Mouse (Mus musculus) activated CD4-positive, CD25-positive, alpha-beta regulatory T cell, adult 4 months (primary cell): ENCODE measurements around the gene Lsg1. TPM values are rescaled to one million over a fixed set of nuclear protein-coding genes. Genes with fewer than 3 reads are reported as not detected.

ENCODE experiments used
- ATAC-seq: one replicate; pipeline ENCODE4 v1.8.0; 2017
- polyA plus RNA-seq, 2 experiments: library from polyadenylated mRNA; unstranded; fragments of 100-300 nt; shearing (Covaris generic); gene quantifications; one replicate each; pipeline ENCODE4 v1.2.1; 2017

The Lsg1 gene
- polyA plus RNA-seq, 2 experiments from 2014 or later: 54.3 to 65.2 TPM

DNA sequence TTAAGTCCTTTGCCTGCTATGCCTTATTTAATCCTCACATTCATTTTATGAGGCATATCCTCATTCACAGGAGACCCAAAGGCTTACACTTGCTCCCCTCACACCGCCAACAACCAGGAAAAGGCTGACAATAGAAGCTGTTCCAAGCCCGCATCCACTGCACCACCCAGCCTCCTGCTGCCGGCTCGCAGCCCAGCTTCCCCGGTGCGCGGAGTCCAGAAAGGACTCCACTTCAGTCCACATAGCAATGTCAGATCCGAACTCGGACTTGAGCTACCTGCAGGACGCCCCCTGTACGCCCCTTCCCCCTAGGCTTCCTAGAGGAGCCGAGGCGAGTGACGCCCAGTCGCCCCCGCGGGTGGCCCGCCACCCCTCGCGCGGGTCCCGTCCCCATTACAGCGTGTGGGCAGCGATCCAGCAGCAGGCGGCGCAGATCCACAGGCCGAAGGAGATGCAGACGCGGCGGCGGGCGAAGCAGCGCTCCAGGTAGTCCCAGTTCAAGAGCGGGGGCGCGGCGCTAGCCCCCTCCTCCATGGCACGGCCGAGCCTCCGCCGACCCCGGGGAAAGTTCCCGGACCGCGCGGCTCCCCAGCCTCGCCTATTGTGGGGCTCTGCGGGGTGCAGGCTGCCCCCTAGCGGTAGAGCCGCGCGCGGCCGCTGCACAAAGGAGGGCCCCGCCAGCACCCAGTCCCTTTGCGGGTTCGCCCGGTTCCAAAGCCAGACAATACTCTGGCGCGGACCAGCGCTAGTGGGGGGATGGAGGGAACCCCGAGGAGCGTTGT, 37.2 kb downstream of the Lsg1 start:
- ATAC-seq: peak; percentile 84

DNA sequence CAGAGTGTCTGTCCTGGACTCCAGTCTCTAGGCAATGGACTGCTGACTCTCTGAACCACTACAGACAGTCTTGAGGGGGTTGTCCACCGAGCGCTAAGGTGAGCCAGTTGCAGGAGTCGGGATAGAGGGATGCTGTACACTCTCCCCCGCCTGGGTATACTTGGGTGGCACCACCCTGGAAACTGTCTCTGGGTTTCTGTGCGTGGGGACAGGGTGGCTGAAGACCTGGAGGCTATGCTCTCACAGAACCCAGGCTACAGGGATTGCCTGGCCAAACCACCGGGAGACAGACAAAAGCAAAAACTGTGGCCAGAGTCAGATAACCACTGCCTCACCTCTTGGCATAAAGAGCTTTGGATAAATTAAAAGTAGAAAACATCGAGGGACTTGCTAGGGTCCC, 37.9 kb downstream of the Lsg1 start:
- no peak for ATAC-seq

DNA sequence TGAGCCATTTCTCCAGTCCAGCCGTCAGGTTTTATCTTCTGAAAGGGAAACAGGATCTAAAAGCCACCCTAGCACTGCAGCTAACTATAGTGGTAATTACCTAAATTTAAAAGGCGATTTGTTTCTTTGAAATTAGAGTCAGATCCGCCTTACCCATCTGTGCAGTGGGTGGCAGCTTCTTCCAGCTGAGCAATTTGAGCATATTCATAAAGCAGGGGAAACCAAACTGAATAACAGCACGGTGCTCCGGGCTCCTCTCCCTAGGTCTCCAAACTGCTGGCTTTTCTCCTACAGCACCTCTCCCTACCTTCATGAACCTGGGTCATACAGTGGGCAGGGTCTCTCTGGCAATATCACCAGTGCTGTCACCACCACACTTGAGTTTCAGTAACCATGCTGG, 39.1 kb downstream of the Lsg1 start:
- ATAC-seq: no peak

DNA sequence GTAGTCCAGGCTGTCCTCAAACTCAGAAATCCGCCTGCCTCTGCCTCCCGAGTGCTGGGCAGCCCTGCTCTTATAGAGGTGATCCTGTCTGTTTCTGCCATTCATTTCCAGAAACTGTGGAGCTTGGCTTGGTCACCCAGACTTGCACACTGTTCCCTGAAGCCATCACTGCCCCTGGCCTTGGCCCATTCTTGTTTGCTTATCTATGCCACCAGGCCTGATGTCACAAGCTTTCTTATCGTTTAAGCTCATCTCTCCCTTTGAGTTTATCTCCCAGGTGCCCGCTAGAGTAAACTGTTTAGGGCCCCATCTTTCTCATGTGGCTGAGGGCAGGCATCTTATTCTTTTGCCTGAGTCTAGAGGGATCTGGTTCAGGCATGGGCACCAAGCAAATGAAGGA, 42.7 kb downstream of the Lsg1 start:
- no peak for ATAC-seq

DNA sequence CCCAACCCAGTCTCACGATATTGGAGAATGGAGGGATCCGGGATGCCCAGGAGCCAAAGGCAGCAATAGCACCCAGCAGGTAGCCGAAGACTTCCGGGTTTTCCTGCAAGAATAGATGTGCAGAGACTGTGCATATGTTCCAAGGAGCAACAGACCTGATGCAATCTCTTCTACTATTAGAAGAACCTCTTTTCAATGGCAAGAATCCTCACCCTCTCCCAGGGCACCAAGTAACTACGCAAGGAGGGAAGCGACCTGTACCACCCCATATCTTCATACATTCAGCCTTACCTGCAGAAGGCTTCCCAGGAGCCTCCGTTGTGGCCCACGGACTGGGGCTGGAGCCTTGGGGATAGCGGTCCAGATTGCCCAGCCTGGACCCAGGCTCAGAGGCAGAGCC, 44.0 kb downstream of the Lsg1 start:
- no peak for ATAC-seq

DNA sequence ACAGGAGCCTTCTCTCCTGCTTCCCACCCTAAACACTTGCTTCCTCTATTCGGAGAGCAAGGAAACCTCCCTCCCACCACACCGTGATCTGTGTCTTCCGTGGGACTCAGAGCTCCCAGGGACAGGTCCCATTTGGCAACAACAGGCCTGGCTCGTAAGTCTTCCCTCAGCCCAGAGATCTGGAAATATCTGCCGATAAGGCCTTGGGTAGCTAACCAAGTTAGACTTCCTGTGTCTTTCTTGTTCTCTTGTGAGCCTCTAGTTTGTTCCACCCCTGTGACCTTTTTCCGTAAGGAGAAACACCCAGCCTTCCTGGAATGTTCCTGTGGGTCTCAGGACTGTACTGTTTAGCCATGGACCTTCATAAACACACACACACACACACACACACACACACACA, 44.6 kb downstream of the Lsg1 start:
- ATAC-seq: no peak

DNA sequence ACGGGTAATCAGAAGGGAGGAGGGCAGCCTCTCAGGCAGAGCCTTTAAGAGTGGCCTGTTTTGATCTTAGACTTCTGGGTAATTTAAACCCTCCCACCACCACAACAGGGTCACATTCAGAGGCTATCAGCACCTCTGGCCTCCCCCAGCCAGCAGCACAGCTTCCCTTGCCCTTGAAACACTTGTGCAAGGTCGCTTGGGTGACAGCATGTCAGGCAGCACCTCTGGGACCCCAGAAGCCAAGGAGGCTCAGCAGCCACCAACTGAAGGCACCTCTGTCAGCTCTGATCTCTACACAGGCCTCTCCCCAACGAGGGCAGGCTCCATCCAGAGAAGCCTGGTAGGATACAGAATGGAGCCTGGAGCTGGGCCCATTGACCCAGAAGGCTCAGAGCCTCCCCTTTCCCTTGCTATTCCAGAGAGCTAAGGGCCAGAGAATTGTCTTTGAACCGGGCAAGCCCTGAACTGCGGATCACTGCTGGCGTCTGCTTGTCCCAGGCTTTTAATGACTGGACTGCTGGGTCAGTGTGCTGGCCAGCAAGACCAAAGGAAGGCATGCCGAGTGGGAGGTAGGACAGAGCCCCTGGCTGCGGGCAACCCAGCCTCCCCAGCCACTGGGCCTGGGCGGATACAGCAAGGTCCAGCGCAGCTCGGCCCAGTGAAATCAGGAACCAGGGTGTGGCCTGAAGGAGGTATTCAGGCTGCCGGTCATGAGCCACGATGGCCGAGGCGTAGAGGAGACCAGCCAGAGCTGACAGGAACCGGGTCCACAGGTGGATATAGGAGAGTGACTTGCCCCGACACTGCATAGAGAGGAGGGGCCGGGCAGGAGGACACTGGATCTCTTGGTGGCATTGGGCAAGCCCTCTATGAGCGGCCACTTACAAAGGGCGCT, 47.0 kb downstream of the Lsg1 start:
- no peak for ATAC-seq

DNA sequence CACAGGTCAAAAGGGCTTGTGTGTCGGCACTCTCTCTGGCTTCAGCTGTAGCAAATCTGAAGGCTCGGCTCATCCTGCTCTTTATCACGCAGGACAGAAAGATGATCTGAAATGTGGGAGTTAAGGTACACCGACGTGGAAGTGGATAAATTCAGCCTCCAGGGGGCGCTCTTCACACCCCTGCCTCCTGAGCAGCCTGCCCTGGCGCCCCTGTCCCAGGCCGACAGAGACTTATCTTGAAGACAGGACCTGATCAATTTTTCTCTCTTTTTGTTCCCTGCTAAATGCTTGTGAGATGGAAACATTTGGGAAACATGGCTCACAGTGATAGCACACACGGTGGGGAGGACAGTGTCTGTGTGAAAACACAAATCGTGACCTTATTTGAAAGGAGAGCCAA, 48.0 kb downstream of the Lsg1 start:
- ATAC-seq: no peak

DNA sequence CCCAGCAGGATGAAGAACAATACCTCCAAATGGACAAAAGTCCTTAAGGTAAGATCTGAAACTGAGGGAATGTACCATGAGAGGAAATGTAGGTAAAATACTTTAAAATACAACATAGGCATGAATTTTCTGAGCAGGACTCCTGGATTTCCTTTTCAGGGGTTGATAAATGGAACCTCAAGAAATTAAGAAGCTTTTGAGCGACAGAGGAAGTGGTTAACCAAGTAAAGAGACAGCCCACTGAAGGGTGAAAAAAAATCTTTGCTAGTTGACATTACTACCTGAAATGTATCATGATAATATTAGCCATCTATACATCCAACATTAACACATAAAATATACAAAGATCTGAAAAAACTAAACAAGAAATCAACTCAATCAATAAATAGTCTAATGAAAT, 52.3 kb downstream of the Lsg1 start:
- peak; percentile 77 for ATAC-seq

DNA sequence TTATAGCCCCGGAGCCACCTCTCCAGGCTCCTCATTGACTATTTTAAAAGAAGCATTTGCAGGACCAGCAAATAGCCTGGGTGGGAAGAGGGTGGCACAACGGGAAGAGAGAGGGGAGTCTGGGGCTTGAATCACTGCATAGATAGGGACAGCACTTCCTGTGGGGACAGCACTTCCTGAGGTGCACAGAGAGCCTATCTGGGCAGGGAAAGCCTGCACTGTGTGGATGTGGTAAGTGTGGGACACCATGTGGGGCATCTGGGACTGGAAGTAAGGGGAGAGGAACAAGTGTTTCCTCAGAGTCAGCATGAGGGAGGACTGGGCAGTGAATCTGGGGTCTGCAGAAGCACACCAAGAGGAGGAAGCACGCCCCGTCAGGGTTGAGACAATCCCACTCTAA, 53.8 kb downstream of the Lsg1 start:
- peak; percentile 45 for ATAC-seq

DNA sequence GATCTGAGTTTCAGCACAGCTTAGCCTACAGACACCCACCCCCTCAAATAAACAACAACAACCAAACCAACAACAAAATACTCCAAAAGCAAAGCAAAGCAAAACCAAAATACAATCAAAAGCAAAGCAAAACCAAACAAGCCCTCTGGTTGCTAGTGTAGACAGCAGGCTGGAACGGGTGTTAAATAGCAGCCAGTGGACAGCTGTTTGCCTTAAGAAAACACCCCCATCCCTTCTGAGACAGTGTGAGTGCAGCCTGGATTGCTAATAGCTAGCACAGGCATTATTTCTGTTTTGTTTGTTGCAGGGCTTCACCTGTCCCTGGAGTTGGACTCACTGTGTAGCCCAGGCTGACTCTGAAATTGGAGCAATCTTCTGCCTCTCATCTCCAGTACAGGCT, 54.5 kb downstream of the Lsg1 start:
- ATAC-seq: no peak

DNA sequence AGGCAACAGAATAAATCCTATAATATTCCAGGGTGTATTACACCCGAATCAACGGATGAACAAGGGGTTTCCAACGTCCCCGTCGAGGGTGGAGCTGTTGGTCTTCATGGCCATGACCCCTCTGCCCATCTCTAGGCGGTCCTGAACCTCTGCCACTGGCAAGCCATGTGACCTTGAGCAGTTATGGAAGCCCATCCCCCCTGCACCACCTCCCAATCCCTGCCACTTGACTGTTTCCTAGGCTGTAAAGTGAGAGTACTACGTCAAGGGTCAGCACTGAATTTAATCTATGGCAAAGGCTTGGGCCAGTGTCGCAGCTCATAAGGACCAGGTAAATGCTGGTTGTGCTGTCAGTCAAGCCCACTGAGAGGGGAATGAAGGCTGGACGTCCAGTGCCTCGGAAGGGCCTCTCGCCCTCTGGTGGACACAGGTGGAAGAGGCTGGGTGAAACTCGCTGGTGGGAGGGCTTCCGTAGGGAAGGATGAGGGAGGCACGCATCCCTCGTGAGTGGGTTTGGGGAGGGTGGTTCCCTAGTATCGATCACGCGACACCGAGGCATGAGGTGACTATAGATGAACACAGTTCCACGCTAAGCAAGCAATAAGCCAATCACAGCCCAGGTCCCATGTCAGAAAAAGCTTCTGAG, 55.5 kb downstream of the Lsg1 start:
- no peak for ATAC-seq

DNA sequence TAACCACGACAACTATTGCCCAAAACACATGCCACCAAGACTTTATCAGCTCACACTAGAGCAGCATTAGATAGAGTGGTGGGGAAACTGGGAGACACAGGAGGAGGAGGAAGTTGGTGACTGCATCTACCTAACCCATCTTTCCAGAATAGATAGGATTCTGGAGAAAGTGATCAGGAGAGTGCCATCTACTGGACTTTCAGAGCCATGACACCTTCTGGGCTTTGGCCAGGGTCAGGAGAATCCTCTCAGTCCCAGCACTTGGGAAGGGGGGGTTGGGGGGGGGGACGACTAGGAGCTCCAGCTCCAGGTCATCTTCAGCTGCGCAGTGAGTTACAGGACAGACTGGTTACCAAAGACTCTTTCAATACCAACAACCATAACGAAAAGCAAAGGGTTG, 56.6 kb downstream of the Lsg1 start:
- no peak for ATAC-seq

DNA sequence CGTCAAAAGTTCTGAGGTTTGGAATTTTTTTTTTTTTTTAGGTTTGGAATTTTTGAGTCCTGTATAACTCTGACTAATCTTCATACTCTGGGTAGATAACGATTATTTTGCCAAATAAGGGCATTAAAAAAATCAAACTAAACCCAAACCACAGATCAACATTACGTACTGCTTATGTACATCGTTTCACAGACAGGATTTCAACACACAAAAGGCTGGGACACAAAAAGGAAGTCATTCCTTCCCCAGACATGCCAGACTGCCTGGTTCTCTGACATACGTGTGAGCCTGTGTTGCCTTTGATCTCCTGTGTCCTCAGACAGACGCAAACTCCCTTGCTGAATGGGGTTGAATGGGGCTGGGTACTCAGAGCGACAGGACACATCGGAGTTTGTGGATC, 59.0 kb downstream of the Lsg1 start:
- no peak for ATAC-seq

DNA sequence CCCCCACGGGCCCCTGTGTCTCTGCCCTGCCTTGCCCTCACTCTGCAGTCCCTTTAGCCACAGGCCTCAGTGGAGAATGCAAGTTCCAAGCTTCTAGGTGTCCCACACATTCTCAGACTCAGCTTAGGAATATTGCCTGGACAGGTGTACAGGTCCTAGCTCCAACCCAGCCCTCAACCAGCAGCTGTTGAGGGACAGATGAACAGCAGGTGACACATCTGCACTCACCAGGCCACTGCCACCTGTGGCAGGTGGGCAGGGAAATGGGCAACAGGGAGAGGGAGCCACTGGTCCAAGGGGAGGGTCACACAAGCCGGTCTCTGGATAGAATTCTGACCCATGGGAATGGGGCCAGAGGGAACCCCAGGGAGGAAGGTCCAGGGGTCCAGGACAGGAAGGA, 59.5 kb downstream of the Lsg1 start:
- no peak for ATAC-seq

DNA sequence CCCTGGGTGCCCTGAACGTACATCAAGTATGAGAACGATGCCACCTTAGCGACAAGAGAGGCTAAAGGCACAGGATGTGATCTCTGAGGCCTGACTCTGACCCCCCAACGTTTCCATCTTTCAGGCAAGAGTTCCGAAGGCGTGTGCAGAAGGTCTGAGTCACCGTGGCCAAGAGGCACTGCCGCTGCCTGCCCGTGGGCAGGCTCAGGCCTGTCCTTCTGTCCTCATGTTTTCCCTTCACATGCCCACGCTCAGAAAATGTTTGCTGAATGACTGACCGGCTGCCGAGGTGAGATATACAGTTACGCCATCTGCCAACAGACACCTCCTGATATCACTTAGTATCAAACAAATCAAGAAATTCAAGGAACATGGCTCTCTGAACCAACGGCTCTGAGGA, 61.6 kb downstream of the Lsg1 start:
- ATAC-seq: no peak

DNA sequence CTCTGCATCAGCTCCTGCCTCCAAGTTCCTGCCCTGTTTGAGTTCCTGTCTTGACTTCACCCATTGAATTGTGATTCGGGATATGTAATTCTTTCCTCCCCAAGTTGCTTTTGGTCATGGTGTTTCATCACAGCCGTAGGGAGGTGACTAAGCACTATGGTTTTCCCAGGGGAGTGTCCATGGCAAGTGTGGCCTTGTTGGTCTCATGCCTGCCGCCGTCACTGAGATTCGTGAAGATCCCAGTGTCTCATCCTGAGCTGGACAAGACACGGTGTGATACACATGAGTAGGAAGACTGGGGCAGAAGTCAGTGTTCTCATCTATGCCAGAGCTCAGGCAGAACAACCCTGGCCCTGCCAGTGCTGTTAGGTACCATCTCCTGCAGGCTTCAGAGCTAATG, 62.9 kb downstream of the Lsg1 start:
- ATAC-seq: no peak

DNA sequence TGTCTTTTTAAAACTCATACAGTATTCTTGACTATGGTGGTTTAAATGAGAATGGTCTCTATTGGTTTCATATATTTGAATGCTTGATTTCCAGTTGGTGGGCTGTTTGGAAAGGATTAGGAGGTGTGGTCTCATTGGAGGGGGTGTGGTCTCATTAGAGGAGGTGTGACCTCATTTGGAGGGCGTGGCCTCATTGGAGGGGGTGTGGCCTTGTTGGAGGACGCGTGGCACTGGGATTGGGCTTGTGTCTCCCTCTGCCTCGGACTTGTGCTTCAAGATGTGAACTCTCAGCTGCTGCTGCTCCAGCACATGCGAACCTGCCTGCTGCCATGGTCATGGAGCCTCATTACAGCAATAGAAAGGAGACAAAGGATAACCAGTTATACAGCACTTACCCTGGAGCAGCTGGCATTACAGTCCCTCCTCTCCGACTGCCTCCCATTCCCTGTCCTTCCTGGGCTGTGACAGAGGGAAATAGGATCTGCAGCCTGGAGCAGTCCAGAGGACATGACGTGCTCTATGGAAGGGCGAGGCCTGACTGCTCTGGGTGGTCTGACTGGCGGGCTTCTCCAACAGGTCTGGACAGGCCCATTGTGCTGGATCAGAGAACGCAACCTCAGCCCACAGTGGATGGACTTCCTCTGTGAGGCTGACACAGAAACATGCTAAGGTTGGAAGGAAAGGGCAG, 65.0 kb downstream of the Lsg1 start:
- ATAC-seq: no peak

DNA sequence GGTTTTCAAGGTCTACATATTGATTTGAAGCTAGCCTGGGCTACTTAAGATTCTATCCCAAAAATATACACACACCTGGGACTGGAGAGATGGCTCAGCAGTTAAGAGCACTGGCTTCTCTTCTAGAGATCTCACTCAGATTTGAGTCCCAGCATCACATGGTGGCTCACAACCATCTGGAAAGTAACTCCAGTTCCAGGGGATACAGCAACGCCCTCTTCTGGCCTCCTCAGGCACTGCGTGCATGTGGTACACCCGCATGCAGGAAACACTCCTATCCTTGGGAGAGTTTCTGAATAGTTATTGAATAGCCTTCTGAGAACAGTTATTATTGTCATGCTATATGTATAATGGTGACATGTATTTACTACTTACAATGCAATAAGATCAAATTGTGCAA, 66.2 kb downstream of the Lsg1 start:
- ATAC-seq: no peak

DNA sequence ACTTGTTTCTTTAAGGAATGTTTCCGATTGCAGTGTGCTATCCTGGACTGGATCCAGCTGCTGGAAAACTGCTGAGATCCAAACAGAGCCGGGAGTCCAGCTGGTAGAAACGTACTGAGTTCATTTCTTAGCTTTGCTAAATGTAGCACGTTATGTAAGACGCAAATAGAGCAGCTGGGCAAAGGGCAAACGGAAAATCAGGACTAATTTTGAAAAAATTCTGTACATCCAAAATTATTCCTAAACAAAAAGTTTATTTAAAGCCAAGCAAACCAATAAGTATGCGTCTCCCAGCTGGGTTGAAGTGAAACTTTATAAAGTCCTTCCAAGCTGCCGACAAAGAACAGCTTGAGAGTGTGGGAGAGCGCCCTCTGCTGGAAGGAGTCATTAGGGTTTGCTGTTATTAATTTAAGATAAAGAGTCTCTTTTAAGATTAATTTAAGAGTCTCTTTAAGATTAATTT, 67.0 kb downstream of the Lsg1 start:
- ATAC-seq: peak; percentile 46

DNA sequence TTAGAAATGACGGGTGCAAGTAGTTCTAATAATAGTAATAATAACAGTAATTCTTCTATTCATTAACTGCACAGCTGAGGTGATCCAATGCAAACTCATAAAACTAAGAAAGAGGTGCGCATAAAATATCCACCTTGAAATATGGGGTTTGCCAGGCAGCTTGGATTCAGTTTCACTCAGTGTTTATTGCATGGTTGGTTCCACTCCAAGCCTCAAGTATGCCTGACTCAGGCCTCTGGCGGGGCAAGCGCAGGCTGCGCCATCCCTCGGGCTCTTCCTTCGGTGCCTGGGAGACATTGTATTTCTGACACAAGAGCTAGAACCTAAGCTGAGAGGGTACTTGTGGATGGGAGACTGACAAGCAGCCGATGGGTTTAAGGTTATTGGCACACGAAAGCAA, 68.8 kb downstream of the Lsg1 start:
- ATAC-seq: no peak

DNA sequence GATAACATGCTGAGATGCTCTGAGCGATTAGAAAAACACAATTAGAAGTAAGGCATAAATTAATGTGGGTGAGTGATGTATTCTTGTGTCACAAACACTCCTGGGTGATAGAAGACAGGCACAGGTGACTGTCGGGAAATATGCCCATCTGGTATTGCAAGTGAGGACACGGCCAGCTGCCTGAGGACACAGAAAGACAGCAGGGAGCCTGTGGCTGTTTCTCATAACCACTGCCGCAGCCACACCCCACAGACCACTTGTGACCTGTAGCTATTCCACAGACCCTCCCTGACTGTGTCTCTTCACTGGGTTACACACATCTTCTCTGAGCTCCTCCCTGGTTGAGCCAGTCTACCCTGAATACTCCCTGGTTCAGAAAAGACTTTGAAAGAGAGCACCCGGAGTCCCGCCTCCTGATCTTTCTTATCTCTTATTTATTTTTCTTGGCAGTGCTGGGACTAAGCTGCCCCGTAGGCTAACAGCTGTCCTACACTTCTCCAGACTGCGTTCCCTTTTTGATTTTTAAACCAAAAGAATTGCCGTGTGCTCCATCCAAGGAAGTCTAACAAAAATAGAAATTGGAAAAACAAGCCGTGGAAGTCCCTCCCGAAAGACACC, 69.6 kb downstream of the Lsg1 start:
- ATAC-seq: no peak
